Mouse (Mus musculus) cerebellum, adult (tissue): ENCODE measurements around the gene Ctsw.

Experiments used
- ATAC-seq: cut with Nextera tagmentation; 2 replicates; pipeline ENCODE4 v1.9.2; 2017; ENCODE audit warnings: mild to moderate bottlenecking, moderate library complexity, mixed read lengths; ENCODE audit not compliant: insufficient number of reproducible peaks, low FRiP score, low TSS enrichment

Gene Ctsw

DNA sequence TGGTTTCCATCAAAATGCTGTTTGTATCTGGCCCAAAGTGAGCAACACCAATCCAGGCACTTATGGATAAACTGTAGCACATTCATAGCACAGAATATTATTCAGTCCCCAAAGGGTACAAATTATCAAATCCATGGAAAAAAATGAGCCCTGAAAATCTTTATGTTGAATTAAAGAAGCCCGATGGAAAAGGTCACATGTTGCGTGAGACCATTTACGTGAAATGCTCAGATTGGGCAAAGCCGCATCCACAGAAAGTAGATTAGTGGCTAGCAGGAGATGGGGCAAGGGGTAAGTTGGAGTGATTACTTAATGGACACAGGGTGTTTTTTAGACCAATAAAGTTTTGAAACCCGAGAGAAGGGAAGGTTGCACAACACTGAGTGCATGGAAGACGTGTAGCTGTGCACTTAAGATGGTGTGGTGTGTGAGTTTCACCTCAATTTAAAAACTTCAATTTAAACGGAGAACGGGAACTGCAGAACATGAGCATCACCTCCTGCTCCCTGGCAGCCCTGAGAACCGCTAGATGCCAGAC is 23.9 kb downstream of the Ctsw start:
- ATAC-seq: no peak

DNA sequence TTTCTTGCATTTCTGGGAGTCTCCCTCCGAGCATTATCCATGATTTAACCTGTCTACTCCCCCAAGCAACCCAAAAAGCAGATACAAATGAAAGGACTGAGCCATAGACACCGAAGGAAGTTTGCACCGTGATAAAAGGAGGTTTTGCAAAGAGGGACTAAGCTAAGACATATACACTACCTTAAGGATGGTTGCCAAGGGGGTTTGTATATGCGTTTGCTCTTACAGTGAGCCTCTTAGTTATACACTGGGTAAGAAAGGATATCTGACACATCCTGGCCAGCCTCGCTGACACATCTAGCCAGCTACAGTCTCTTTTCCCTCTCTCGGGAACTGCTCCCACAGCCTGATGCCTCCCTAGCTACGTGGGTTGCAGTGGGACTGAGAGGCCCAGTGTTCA is 34.4 kb downstream of the Ctsw start:
- no peak for ATAC-seq

DNA sequence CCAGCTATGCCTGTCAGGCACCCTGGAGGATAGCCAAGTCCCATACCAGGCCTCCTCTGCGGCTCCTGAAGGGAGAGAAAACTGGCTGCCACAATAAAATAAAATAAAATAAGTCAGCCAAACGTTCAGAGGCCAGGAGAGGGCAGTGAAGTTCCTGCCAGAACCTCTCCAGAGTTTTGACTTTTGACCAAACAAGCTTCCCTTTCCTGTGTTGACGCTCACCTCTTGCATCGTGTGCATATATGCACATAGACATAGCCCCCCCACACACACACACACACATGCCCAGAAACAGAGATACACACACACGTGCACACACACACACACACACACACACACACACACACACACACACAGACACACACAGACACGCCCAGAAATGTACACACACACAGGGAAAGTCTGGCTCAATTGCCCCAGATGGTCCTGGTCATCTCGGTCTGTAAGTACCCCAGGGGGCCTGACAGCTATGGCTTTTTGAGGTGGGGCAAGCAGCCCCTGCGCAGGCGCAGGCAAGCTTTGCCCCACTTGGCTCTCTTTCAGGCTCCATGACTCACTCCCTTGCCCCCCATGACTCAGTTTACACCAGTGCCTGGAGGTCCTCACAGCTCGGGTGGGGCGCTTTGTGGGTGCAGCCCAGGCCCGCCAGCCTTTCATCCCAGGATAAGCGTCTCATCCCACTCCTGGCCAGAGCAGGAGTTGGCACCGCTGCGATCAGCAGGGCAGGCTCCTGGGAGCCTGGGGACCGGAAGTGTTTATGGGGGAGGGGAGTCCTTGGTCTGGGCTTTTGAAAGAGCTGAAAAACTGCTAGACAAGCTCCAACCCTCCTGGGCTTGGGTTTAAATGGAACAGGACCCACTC is 35.1 kb downstream of the Ctsw start:
- ATAC-seq: no peak

DNA sequence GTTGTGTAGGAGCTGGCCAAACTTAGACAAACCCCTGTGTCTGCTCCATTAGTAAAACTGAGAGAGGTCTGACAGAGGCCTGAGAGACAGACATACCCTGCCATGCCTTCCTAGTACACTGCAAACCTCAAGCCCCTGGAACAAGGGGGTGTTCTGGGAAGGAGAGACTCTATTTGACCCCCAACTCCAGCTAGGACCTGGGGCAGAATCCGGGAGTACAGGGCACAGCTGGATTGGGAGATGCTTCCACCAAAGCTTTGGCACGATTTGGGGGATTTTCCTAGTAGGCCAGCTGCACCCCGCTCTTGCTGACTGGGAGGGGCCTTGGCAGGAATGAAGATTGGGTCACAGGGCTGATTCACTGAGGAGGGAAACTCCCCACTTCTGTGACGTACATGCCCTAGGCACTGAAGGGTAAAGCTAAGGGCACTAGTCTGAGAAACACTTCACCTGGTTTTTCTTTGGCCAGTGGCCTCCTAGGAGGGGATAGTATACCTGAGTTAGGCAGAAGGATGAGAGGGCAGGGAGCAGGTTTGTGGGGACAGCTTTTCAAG is 36.3 kb downstream of the Ctsw start:
- ATAC-seq: no peak

DNA sequence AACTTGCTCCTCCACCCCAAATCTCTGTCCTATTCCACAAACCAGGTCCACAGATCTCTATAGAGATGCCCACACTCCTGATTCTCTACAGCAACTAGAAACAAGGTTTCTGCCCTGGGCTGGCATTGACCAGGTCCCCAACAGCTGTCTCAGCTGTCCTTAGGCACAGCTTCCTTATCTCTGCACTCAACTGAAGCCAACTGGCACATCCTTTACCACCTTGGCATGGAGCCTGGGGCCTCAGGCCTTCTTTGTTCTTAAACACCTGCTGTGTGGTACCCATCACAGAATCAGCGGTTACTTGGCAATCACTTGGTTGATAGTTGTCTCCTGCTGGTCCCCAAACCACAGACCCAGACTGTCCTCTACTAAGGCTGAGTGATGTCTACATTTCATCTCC is 37.9 kb downstream of the Ctsw start:
- no peak for ATAC-seq

DNA sequence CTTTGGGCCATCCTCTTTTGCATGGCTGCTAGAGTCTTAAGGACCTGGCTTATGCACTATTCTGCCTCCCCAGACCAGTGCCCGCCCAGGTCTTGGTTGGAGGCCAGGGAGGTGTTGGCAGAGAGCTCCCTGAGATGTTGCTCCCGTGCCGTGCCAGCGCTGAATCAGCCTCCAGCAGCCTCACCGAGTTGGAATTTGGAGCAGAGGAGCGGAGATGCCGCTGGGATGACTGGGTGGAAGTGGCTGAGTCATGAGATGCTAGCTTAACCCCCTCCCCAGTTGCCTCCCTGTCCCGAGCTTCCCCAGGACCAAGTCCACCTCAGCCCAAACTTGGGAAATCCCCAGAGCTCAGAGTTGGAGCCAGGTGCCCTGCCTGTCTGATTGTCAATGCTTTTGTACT is 38.5 kb downstream of the Ctsw start:
- ATAC-seq: no peak

DNA sequence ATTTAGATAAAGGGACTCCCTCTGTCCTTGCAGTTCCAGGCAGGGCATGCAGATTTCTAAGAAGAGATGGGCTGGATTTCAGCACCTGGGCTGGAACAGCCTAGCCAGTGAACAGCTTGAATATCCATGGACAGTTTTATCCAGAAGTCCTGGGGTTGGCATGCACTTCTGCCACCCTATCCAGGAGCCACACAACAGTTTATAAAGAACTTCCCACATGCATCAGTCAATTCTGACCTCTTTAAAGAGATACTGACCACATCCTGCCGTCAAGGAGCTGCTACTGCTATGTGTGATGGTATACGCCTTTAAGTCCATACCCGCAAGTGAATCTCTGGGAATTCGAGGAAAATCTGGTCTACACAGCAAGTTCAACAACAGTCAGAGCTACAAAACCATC is 39.1 kb downstream of the Ctsw start:
- no peak for ATAC-seq

DNA sequence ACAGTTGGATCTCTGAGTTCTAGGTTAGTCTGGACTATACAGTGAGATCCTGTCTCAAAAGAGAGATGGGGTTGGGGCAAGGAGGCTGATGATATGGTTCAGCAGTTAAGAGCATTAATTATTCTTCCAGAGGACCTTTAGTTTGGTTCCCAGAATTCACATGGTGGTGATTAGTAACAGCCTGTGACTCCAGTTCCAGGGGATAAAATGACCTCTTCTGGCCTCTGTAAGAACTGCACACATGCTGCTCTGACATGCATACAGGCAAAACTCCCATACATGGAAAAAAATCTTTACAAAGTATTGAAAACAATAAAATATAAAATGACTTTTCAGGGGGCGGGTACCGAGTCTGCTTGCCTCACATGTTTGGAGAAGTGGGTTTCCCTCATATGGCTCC is 40.2 kb downstream of the Ctsw start:
- no peak for ATAC-seq

DNA sequence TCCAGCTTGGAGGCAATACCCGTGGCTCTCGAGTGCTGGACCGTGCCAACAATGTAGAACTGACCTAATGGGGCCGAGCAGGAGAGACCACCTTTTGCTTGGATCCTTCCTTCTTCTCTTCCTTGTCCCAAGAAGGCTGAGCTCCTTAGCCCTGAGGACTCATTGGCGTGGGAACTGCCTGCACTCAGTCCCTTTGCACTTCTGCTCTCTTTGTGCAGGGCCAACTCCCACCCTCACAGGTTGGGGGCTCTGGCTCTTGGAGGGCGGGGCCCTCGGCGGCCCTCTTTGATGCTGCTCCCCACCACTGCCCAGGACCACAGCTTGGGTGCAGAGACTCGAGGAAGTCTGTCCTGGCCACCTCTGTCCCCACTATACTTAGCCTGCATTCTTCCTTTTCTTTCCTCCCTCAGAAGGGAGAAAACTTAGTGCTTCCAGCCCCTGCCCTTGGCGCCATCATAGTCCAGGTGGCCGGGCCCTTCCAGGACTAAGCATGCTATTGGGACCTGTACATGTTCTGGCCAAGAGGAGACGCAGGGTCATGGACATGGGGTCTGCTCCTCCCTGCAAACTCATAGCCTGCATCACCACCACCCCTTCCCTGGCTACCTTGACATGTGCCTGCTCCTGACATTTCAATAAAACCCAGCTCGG is 41.5 kb downstream of the Ctsw start:
- ATAC-seq: no peak

DNA sequence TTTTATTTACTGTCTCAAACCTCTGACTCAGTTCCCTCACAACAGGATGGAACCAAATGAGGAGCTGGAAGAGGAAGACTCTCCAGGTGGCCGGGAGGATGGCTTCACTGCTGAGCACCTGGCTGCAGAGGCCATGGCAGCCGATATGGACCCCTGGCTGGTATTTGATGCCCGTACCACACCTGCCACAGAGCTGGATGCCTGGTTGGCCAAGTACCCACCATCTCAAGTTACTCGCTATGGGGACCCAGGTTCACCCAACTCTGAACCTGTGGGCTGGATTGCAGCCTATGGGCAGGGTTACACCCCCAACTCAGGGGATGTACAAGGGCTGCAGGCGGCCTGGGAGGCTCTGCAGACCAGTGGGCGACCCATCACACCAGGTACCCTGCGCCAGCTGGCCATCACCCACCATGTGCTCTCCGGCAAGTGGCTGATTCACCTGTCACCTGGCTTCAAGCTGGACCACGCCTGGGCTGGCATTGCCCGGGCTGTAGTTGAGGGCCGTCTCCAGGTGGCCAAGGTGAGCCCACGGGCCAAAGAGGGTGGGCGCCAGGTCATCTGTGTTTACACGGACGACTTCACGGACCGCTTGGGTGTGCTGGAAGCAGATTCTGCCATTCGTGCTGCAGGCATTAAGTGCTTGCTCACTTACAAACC is 42.3 kb downstream of the Ctsw start:
- ATAC-seq: no peak

DNA sequence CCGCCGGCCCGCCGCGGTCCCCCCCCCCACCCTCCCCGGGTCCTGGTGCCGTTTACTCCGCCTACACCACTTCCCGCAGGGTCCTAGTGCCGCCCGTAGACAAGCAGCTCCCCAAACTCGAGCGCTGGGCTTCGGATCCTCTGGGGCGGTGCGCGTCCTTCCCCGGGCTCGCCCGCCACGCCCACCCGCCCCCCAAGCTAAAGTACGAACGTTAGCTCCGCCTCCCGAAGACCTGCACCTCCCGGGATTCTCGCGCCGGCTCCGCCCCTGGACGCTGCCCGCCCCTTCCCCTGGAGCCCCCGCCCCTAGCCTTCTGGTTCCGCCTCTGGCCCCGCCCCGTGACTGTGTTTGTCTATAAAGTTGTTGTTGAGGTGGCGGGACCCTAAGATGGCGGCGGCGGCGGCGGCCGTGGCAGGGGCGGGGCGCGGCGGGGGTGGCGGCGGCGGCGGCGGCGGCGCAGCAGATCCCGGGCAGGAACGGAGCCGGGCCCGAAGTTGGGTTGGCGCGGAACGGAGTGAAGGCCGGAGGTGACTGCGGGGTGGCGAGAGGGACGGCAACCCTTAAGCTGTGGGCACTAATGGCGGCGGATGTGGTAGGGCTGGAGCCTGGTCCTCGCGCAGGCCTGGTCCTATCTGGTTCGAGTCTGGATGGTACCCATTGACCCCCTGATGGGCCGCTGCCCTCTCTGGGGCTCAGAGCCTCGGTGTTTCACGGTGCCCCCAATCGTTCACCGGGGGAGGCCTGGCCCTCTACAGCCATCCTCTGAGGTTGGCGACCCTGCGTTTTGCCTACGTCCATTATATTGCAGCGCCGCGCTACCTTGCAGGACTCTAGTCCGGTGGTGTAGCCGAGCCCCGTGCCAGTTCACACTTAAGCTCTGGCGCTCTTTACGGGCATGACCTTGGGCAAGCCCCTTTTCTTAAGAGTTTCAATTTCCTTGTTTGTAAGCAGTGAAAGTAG is 43.2 kb downstream of the Ctsw start, which contains the start of the genes Drap1 and AI837181:
TSS of gene Drap1 (minus strand) at position 198 of the 960 bp plus-strand sequence.
TSS of gene AI837181 (plus strand) at position 363 of the 960 bp plus-strand sequence.
- peak; percentile 63 for ATAC-seq

DNA sequence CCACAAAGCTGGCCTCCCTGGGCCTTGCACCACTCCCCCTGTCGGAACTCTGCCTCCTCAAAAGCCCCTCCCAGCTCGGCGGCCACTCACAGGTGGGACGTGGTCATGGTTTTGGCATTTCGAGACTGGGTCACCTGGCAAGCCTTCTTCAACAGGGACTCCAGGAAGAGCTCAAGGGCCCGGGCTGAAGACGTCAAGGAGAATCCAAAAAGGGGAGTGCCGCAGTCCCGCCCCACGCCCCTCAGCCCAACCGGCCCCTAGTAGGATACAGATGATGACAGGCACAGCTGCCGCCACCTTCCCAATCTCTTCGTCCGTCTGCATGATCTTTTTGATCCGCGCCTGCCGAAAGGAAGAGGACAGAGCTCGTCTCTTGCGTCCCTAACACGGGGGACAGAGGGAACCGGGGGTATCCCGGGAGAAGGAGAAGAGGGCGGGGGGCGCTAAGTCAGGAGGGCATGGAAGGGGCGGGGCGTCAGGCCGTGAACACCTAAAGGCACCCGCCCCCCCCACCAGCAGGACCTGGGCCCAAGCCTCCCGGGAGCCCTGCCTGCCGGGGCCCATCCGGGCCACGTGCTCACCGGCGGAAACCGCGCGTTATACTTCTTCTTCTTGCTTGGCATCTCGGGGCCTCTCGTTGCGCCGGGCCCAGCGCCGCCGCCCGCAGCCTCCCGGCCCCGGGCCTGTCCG is 44.1 kb downstream of the Ctsw start:
- peak; percentile 34 for ATAC-seq

DNA sequence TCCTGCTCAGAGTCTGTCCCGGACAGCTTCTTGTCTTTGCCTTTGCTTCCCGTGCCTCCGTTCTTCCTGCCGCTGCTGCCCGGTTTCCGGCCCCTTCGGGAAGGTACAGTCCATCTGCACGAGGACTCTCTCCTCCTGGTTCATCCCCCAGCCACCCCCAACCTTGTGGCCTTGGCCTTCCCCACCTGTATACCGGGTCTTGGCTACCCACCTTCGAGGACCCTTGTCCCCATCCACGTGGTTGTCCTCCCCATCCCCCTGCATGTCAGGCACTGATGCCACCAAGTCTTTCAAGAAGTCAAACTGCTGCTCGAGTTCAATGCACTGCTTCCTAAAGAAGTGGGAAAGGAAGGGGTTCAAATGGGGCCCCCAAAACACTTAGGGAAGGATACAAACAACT is 44.7 kb downstream of the Ctsw start:
- ATAC-seq: no peak

DNA sequence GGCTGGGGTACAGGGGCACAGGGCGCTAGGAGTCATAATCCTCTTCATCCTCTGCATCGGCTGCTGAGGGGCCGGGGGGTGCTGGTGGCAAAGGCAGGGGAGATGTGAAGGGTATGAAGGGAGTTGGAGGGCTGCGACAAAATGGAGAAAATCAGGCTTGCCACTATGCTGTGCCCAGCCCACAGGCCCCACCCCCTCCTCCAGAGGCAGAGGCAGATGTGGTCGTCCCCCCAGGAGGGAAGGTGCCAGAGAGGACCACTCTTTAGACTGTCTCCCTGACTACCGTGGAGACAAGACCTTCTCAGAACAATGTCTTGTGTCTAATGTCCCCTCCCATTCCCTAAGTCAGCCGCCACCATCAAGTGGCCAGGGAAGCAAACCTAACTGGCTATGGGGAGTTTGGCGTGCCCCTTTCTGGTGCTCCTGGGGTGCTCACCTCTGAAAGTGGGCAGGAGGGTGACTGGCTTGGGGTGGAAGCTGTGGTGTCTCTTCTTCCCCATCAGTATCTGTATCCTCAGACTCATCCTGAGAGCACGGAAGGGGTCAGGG is 45.3 kb downstream of the Ctsw start:
- no peak for ATAC-seq

DNA sequence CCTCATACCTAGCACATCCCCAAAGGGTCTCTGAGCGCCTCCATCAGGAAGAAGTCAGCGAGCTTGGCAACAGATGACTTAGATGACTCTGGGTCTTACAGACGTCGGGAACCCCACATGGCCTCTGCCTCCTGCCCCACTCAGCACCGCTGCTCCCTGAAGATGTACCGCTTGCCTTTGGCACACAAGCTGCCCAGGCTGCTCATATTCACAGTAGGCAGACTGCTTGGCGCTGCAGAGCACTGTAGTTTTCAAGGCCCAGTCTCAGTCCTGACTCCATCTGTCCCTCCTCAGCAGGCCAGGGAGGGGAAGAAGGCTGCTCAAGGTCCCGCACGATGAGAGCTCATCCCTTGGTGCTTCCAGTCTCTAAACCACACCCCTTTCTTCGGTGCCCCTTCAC is 46.0 kb downstream of the Ctsw start:
- ATAC-seq: no peak

DNA sequence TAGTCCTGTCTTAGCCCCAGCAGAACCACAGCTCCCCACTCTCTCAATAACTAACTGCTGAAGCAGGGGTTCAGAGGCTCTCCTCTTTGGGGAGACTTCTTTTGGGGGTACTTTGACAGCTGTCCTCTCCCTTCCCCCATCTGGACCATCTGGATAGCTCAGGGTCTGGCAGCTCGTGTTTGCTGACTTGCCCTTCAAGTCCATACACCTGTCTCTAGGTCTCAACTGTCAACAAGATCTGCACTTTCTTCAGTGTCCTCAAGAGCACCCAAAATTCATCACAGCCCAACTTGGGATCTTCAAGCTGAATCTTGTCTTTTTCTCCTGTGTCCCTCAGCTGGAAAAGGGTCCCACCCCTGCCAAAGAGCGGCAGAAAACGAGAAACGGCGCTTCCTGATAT is 46.5 kb downstream of the Ctsw start:
- ATAC-seq: no peak

DNA sequence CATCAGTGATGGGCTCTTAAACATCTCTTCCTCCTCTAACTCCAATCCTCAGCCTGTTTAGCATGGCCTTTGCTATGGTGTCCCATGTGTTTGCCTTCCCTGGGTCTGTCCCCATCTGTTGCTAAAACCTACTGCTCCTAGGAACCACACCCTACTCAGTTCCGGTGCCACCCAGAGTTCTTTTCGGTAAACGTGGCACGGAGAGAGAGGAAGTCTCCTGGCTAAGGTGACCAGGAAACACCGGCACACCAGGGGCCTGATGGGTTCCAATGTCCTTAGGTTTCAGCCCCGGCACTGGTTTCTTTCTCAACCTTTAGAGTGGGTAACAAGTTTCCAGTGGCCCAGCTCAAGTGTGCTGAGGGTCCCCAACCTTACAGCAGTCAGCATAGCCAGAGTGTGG is 47.7 kb downstream of the Ctsw start:
- ATAC-seq: no peak

DNA sequence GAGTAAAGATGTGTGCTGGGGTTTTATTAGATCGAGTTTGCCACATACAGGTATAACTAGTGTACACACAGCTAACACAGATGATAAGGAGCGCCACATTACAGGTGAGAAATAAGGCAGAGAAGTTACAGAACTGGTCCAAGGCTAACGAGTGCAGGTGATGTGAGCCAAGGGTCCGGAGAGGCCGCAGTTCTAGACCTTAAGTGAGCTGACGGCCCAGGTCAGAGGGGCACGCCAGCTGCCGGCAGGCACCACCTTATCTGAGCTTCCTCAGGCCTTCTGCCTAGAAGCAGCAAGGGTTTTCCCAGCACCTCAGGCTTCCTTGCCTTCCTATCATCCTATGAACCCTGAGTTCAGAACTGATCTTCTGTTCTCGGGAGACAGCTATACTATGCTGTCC is 48.7 kb downstream of the Ctsw start:
- ATAC-seq: no peak
